Mouse (Mus musculus) liver, adult 2 months (tissue): ENCODE results near the gene Gm9639.
"Not testable (repeated sequence)": the region's sequence is repeated elsewhere in the genome, so short reads cannot be mapped to it uniquely, and the experiment has no call there.

ENCODE experiments used
- CTCF ChIP-seq: fragments of 200-500 bp; IDR thresholded peaks from 2 replicates; pipeline ENCODE4 v1.5.1; 2011; ENCODE audit warnings: low read depth, low read length, control low read depth
- POLR2A ChIP-seq: fragments of 200-500 bp; IDR thresholded peaks from 2 replicates; pipeline ENCODE4 v1.6.1; 2011; ENCODE audit warnings: low read length, control low read depth; ENCODE audit not compliant: insufficient read depth; ENCODE audit errors: extremely low read depth

DNA sequence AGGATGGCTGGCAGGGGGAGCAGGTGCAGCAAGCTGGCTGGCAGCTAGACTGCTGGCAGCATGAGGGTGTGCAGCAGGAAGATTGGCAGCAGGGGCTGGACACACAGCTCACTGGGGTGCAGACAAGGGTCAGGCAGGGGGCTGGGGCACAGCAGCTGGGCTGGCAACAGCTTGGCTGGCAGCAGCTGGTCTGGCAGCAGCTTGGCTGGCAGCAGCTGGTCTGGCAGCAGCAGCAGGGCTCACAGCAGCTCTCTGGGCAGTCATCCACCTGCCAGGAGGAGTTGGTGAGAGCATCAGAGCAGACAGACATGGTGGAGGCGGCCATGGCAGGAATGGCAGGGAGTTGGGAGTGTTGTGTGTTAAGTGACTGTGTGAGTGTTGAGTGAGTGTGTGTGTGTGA lies 7.0 kb downstream of the Gm9639 start, which contains the start of gene Gm7137:
- not testable (repeated sequence) for TF ChIP-seq CTCF, POLR2A
